Mouse (Mus musculus): Measurements from ENCODE around the gene Ppp1r3e.

- TF ChIP-seq IRF4 (IDR thresholded peaks at IDR 0.05; ENCODE audit: low read depth, low read length) (no peak), EP300 (IDR thresholded peaks at IDR 0.05; ENCODE audit: low read length) (no peak), ELF1 (IDR thresholded peaks at IDR 0.05; ENCODE audit: low read depth, low read length) (no peak), POLR2A (IDR thresholded peaks at IDR 0.05; ENCODE audit: low read depth, low read length) (no peak)
These were observed 1.4 kb downstream of the Ppp1r3e start for GRCm38 (mm10) chr14:54875844-54876538.
